Mouse (Mus musculus) kidney, postnatal 0 days (tissue): Measurements from ENCODE around the gene Inpp5f. TPM values are rescaled to one million over a fixed set of nuclear protein-coding genes. Genes with fewer than 3 reads are reported as not detected.

Experiments used
- ATAC-seq: fragments of 200-750 bp; cut with Nextera tagmentation; replicated peaks from 2 replicates; pipeline ENCODE4 v1.8.0; 2017; ENCODE audit warnings: low read depth, moderate number of reproducible peaks, moderate TSS enrichment, moderate library complexity; ENCODE audit not compliant: low FRiP score
- DNase-seq: peaks from one replicate; pipeline ENCODE4 v3.0.0-alpha.2; 2016; ENCODE audit warnings: low spot score
- H3K27ac ChIP-seq: fragments of 300-500 bp; sonication (generic); 2 replicates; pipeline ENCODE4 v1.5.1; 2014; ENCODE audit warnings: mild to moderate bottlenecking
- H3K27me3 ChIP-seq: fragments of 300-500 bp; sonication (generic); 2 replicates; pipeline ENCODE4 v1.6.1; 2014; ENCODE audit warnings: low read length, mixed read lengths; ENCODE audit not compliant: insufficient read depth
- H3K36me3 ChIP-seq: fragments of 300-500 bp; sonication (generic); 2 replicates; pipeline ENCODE4 v1.6.1; 2014; ENCODE audit warnings: low read length, mixed read lengths; ENCODE audit not compliant: insufficient read depth
- H3K4me1 ChIP-seq: fragments of 300-500 bp; sonication (generic); replicated peaks from 2 replicates; pipeline ENCODE4 v1.6.1; 2014; ENCODE audit warnings: antibody characterized with exemption, low read length, mixed read lengths; ENCODE audit not compliant: insufficient read depth
- H3K4me2 ChIP-seq: fragments of 300-500 bp; sonication (generic); 2 replicates; pipeline ENCODE4 v1.6.1; 2014; ENCODE audit warnings: mild to moderate bottlenecking, low read length, moderate library complexity, mixed read lengths
- H3K4me3 ChIP-seq: fragments of 300-500 bp; sonication (generic); replicated peaks from 2 replicates; pipeline ENCODE4 v1.5.1; 2014; ENCODE audit warnings: low read depth, low read length
- H3K9ac ChIP-seq: fragments of 300-500 bp; sonication (generic); 2 replicates; pipeline ENCODE4 v1.6.1; 2014; ENCODE audit warnings: low read depth, low read length
- H3K9me3 ChIP-seq: fragments of 300-500 bp; sonication (generic); replicated peaks from 2 replicates; pipeline ENCODE4 v1.6.1; 2016; ENCODE audit warnings: low read length, inconsistent platforms, mixed read lengths
- CTCF ChIP-seq: IDR thresholded peaks from 2 replicates; pipeline ENCODE4 v1.5.1; 2016; ENCODE audit warnings: antibody characterized with exemption, low read depth, mild to moderate bottlenecking, moderate library complexity
- WGBS: fragments of 180-500 bp; shearing (Covaris S2); extraction: QIAGEN DNeasy Blood & Tissue Kit; methylation state at CpG from one replicate; pipeline ENCODE4 v1.1.7; 2014; 5-methylcytosine and 5-hydroxymethylcytosine counted together
- polyA plus RNA-seq: library from polyadenylated mRNA; unstranded; fragments of >200 nt; fragmentation: Nextera tagmentation; extraction: Ambion mirVana; gene quantifications from 2 replicates; pipeline ENCODE4 v1.2.1, GENCODE M21; 2015

Inpp5f gene
- polyA plus RNA-seq, 1 experiment from 2014 or later, result 23.8 TPM

DNA sequence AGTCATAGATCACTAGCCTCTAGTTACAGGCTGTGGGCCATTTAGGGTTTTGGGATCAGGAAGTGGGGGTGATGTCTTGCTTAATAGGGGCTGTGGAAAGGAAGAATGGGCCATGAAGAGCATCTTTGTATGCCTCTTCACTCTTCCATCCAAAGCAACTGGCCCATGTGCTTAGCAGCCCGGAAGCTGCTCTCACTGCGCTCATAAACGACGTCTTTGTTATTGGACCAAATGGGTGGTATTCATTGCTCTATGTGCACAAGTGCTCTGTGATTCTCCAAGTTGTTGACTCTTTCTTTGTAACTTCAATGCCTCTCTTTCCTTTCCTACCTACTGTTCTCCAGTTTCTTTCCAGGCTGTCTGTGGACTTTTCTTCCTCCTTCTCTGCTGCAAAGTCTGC lies 39.1 kb upstream of the Inpp5f start:
- Histone ChIP-seq H3K9me3 (no peaks in the 10 kb centered on the region), H3K4me2 (no peak overlapping the region), H3K4me3 (no peak overlapping the region), H3K27ac (no peak overlapping the region), H3K9ac (no peak overlapping the region), H3K27me3 (no peaks in the 10 kb centered on the region), H3K4me1 (no peaks in the 10 kb centered on the region), H3K36me3 (no peaks in the 10 kb centered on the region)
- no peak for TF ChIP-seq CTCF
- 61% methylated on average over 4 of the region's 4 CpGs for WGBS
- no peak for ATAC-seq
- DNase-seq, result no peak

DNA sequence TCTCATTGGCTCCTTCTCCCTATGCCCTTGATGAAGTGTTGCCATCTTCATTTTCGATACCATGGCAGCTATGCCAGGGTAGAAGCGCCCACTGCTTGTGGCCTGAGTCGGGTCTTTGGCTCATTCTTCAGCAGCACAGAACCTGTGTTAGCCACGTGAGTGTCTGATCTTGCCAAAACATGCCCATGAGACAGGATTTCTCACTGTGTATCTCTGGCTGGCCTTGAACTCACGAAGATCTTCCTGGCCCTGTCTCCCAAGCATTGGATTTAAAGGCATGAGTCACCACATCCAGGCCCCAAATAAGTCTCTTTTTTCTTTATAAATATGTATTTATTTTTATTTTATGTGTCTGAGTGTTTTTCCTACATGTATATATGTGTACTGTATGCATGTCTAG lies 35.9 kb upstream of the Inpp5f start:
- WGBS, result 90% methylated on average over 5 of the region's 5 CpGs
- H3K27me3 ChIP-seq, result no peaks in the 10 kb centered on the region

DNA sequence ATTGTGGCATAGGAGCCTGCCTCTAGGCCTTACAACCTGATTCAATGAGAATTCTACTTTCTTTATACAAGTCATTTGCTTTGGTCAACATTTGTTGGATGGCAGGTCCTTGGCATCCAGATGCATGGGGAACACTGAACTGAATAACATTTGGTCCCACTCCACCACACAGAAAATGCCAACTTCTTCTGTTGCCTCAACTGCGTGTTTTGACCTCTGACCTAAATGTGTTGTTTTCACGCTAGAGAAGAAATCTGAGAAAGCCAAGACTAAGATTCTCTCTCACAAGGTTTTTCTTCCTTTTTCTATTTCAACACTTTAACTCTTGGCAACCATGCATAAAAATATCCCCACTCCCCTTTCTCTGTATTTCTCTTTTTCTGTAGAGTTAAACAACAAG lies 35.3 kb upstream of the Inpp5f start:
- no peak overlapping the region for H3K27ac ChIP-seq
- 41% methylated on average over 2 of the region's 2 CpGs for WGBS
- no peak for DNase-seq
- H3K9me3 ChIP-seq, result no peaks in the 10 kb centered on the region
- ATAC-seq, result no peak
- no peak overlapping the region for H3K4me3 ChIP-seq
- no peak for TF ChIP-seq CTCF
- H3K9ac ChIP-seq, result no peak overlapping the region
- no peaks in the 10 kb centered on the region for H3K4me1 ChIP-seq
- H3K27me3 ChIP-seq, result no peaks in the 10 kb centered on the region
- H3K36me3 ChIP-seq, result no peaks in the 10 kb centered on the region
- H3K4me2 ChIP-seq, result no peak overlapping the region

More for the DNA sequence above, 35.9 kb upstream of the Inpp5f start:
- Histone ChIP-seq H3K4me1 (no peaks in the 10 kb centered on the region), H3K9me3 (no peaks in the 10 kb centered on the region), H3K36me3 (no peaks in the 10 kb centered on the region), H3K9ac (no peak overlapping the region), H3K27ac (no peak overlapping the region), H3K4me3 (no peak overlapping the region), H3K4me2 (no peak overlapping the region)
- no peak for ATAC-seq
- DNase-seq, result no peak
- TF ChIP-seq CTCF, result no peak

DNA sequence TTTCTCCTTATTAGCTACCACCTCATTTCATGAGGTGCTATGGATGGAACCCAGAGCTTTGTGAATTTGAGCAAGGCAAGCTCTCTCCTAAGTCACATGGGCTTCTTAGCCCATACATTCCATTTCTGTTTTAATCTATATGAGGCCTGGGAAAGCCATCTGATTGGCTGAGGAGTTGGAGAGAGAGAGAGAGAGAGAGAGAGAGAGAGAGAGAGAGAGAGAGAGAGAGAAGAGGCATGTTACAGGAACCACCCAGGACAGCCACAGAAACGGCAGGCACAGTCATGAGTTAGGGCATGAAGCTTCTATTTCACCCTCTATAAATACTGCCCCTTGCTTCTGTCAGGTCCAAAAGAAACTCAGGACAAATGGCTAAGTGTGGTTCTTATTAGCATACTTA lies 33.5 kb upstream of the Inpp5f start:
- Histone ChIP-seq H3K4me3 (no peak overlapping the region), H3K27ac (no peak overlapping the region), H3K36me3 (no peaks in the 10 kb centered on the region), H3K4me1 (no peaks in the 10 kb centered on the region), H3K9me3 (no peaks in the 10 kb centered on the region), H3K27me3 (no peaks in the 10 kb centered on the region), H3K4me2 (no peak overlapping the region), H3K9ac (no peak overlapping the region)
- ATAC-seq (no peak), DNase-seq (no peak)
- 23% methylated on average over 1 of the region's 1 CpGs for WGBS
- TF ChIP-seq CTCF, result no peak

DNA sequence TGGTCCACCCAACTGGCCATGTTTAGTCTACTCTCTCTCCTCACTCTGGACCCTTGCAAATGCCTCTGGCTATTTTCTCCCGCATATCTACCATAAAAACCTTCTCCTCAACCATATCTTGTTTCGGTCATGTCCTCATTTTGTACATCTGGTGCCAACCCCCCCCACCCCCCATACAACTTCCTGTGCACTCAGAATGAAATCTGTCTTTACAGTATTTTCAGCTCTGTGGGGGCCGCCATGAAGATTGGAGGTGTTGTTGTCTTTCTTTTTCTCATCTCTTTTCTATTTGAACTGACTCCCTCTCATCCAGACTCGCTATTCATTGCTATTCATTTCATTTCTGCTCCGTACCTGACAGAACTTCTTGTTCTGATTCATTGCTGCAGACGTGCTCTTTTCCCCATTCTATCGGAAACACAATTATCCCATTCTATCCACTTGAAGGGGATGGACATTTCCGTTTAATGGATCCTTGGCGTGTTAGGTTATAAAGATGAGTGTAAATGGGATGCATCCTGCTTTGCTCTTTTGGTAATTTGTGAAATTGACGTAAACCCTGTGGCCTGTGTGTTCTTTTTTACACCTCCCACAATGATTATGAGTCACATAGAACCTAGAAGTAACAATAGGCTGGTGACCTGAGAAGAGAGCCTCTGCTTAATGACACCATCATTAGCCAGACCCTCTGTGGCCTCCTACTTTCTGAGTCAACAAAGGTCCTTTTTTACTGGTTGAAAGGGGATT lies 32.8 kb upstream of the Inpp5f start:
- H3K27me3 ChIP-seq, result no peaks in the 10 kb centered on the region
- ATAC-seq (no peak), DNase-seq (no peak)
- TF ChIP-seq CTCF, result no peak
- WGBS, result 69% methylated on average over 10 of the region's 10 CpGs
- no peak overlapping the region for H3K4me3 ChIP-seq
- no peak overlapping the region for H3K9ac ChIP-seq
- H3K4me2 ChIP-seq, result no peak overlapping the region
- no peaks in the 10 kb centered on the region for H3K9me3 ChIP-seq
- H3K27ac ChIP-seq, result no peak overlapping the region
- no peaks in the 10 kb centered on the region for H3K36me3 ChIP-seq
- no peaks in the 10 kb centered on the region for H3K4me1 ChIP-seq

DNA sequence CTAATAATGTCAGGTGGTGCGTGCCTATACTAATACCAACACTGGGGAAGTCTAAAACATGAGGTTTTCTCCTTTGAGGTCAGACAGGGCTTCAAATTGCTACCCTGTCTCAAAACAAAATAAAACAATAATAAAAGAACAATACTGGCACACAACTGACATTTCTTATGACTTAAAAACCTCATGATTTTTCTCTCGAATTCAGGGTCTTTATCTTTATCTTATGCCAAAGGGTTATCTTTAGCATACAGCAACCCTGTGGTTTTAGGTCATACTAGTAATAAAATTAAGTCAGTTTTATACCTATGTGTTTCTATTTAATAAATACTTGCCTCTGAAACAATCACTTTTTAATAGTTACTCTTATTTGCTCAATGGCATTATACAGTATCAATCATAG lies 31.7 kb upstream of the Inpp5f start:
- H3K36me3 ChIP-seq, result no peaks in the 10 kb centered on the region
- H3K9ac ChIP-seq, result no peak overlapping the region
- no peak overlapping the region for H3K27ac ChIP-seq
- H3K9me3 ChIP-seq, result no peaks in the 10 kb centered on the region
- no peak overlapping the region for H3K4me3 ChIP-seq
- no peak for ATAC-seq
- no peaks in the 10 kb centered on the region for H3K27me3 ChIP-seq
- no peak for TF ChIP-seq CTCF
- no peaks in the 10 kb centered on the region for H3K4me1 ChIP-seq
- no peak overlapping the region for H3K4me2 ChIP-seq
- 84% methylated on average over 2 of the region's 2 CpGs for WGBS
- no peak for DNase-seq

DNA sequence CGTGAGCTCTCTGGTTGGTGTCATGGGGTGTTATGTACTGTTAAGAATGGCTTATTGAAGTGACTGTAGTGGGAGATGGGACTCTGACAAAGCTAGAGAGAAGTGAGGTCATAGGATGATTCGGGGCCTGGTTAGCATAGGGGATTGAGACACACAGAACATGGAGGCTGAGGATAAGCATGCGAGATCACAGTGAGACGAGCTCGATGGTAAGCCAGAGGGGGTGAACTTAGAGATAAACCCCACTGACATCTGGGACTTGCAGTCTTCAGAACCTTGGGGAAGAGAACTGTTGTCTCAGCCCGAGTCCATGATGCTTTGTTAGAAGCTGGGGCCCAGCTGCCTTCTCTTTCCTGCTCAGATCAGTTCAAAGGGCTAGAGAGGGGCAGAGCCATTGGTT lies 30.8 kb upstream of the Inpp5f start:
- no peak for ATAC-seq
- no peaks in the 10 kb centered on the region for H3K36me3 ChIP-seq

More for the DNA sequence above, 30.8 kb upstream of the Inpp5f start:
- no peaks in the 10 kb centered on the region for H3K4me1 ChIP-seq
- no peaks in the 10 kb centered on the region for H3K9me3 ChIP-seq
- 92% methylated on average over 6 of the region's 6 CpGs for WGBS
- TF ChIP-seq CTCF, result no peak
- no peak overlapping the region for H3K27ac ChIP-seq
- no peak for DNase-seq
- no peak overlapping the region for H3K4me3 ChIP-seq
- no peak overlapping the region for H3K4me2 ChIP-seq
- no peaks in the 10 kb centered on the region for H3K27me3 ChIP-seq
- no peak overlapping the region for H3K9ac ChIP-seq
